Mouse (Mus musculus) ES-Bruce4 (cell line): ENCODE measurements around the gene Cyb5r3. TPM values are rescaled to one million over a fixed set of nuclear protein-coding genes. Genes with fewer than 3 reads are reported as not detected.
A peak's percentile ranks its signal among the peaks of the same experiment; 100 is the strongest.

ENCODE experiments used
- H3K27ac ChIP-seq: 2 replicates; pipeline ENCODE4 v1.5.1; 2012; ENCODE audit warnings: low read length, inconsistent platforms; ENCODE audit not compliant: insufficient read depth
- H3K27me3 ChIP-seq: 2 replicates; pipeline ENCODE4 v1.6.1; 2012; ENCODE audit warnings: mild to moderate bottlenecking, low read length, inconsistent platforms; ENCODE audit not compliant: control insufficient read depth, poor library complexity, insufficient read depth, severe bottlenecking
- H3K36me3 ChIP-seq: 2 replicates; pipeline ENCODE4 v1.6.1; 2012; ENCODE audit warnings: inconsistent platforms, mild to moderate bottlenecking, low read length, moderate library complexity; ENCODE audit not compliant: control insufficient read depth, poor library complexity, insufficient read depth, severe bottlenecking
- H3K4me1 ChIP-seq: one replicate; pipeline ENCODE4 v1.8.1; 2011; ENCODE audit warnings: low read length; ENCODE audit not compliant: control insufficient read depth, insufficient read depth
- H3K4me3 ChIP-seq: 2 replicates; pipeline ENCODE4 v1.5.1; 2011; ENCODE audit warnings: low read depth, mild to moderate bottlenecking, low read length
- H3K9ac ChIP-seq: 2 replicates; pipeline ENCODE4 v1.6.1; 2012; ENCODE audit warnings: low read depth, mild to moderate bottlenecking, inconsistent platforms; ENCODE audit not compliant: poor library complexity, severe bottlenecking
- H3K9me3 ChIP-seq: replicated peaks from 2 replicates; pipeline ENCODE4 v1.6.1; 2012; ENCODE audit warnings: mild to moderate bottlenecking, low read length, inconsistent platforms; ENCODE audit not compliant: control insufficient read depth, poor library complexity, insufficient read depth, severe bottlenecking
- CTCF ChIP-seq: IDR thresholded peaks from one replicate; pipeline ENCODE4 v1.8.1; 2011; ENCODE audit warnings: low read depth, low read length
- EP300 ChIP-seq: IDR thresholded peaks from 2 replicates; pipeline ENCODE4 v1.6.1; 2011; ENCODE audit warnings: low read depth, low read length; ENCODE audit not compliant: insufficient read depth
- POLR2A ChIP-seq: IDR thresholded peaks from one replicate; pipeline ENCODE4 v1.8.1; 2011; ENCODE audit warnings: low read length; ENCODE audit not compliant: insufficient read depth
- polyA plus RNA-seq: library from polyadenylated mRNA; stranded (reverse); fragments of >200 nt; gene quantifications from 2 replicates; pipeline ENCODE4 v1.2.4, GENCODE M21; 2011; ENCODE audit warnings: low read depth; ENCODE audit not compliant: missing spikeins, insufficient read depth, insufficient read length

The Cyb5r3 gene
- polyA plus RNA-seq, 1 experiment, result 188 TPM

- Histone ChIP-seq H3K27me3 (no peaks in the 10 kb centered on the region), H3K9ac (no peak overlapping the region), H3K4me1 (peaks cover 5% of the 10 kb centered on the region), H3K4me3 (no peak overlapping the region), H3K9me3 (no peaks in the 10 kb centered on the region), H3K36me3 (no peaks in the 10 kb centered on the region), H3K27ac (no peak overlapping the region)
- no peak for TF ChIP-seq POLR2A
Observed at GRCm38 (mm10) chr15:83209092-83209695, 36.8 kb upstream of the Cyb5r3 start.

- Histone ChIP-seq H3K4me1 (peaks cover 9% of the 10 kb centered on the region), H3K36me3 (no peaks in the 10 kb centered on the region), H3K9me3 (no peaks in the 10 kb centered on the region), H3K27me3 (no peaks in the 10 kb centered on the region), H3K4me3 (no peak overlapping the region), H3K9ac (no peak overlapping the region), H3K27ac (no peak overlapping the region)
- no peak for TF ChIP-seq CTCF
- no peak for TF ChIP-seq POLR2A
- TF ChIP-seq EP300, result no peak
Observed at GRCm38 (mm10) chr15:83204731-83205451, 32.5 kb upstream of the Cyb5r3 start.

GRCm38 (mm10) chr15:83202412-83202811 is 30.0 kb upstream of the Cyb5r3 start:
- H3K4me3 ChIP-seq, result no peak overlapping the region
- no peaks in the 10 kb centered on the region for H3K27me3 ChIP-seq
- TF ChIP-seq CTCF, result no peak
- TF ChIP-seq POLR2A, result no peak
- TF ChIP-seq EP300, result 0 out of 2 replicates have a peak, but pooled peaks have one; percentile 9
- H3K36me3 ChIP-seq, result no peaks in the 10 kb centered on the region
- H3K4me1 ChIP-seq, result peaks cover 9% of the 10 kb centered on the region
- no peaks in the 10 kb centered on the region for H3K9me3 ChIP-seq
- H3K27ac ChIP-seq, result peak overlapping the region; percentile 83
- peak overlapping the region; percentile 2; the same call in 1 of the 2 replicates for H3K9ac ChIP-seq

GRCm38 (mm10) chr15:83193413-83193812 is 21.0 kb upstream of the Cyb5r3 start:
- Histone ChIP-seq H3K9ac (no peak overlapping the region), H3K4me3 (no peak overlapping the region), H3K36me3 (no peaks in the 10 kb centered on the region), H3K27me3 (no peaks in the 10 kb centered on the region), H3K9me3 (peaks cover 14% of the 10 kb centered on the region), H3K27ac (peak overlapping the region; percentile 63), H3K4me1 (no peaks in the 10 kb centered on the region)
- TF ChIP-seq EP300, result no peak
- TF ChIP-seq POLR2A, result no peak
- TF ChIP-seq CTCF, result no peak

GRCm38 (mm10) chr15:83182351-83182750 is 10.0 kb upstream of the Cyb5r3 start:
- Histone ChIP-seq H3K9me3 (no peaks in the 10 kb centered on the region), H3K36me3 (no peaks in the 10 kb centered on the region), H3K4me3 (no peak overlapping the region), H3K4me1 (peaks cover 6% of the 10 kb centered on the region), H3K27ac (peak overlapping the region; percentile 71), H3K27me3 (no peaks in the 10 kb centered on the region), H3K9ac (no peak overlapping the region)
- TF ChIP-seq CTCF (no peak), POLR2A (no peak), EP300 (no peak)

- 0 out of 2 replicates have a peak, but pooled peaks have one; percentile 6 for TF ChIP-seq EP300
- no peak for TF ChIP-seq POLR2A
- peaks cover 6% of the 10 kb centered on the region for H3K4me1 ChIP-seq
- no peaks in the 10 kb centered on the region for H3K9me3 ChIP-seq
- H3K36me3 ChIP-seq, result no peaks in the 10 kb centered on the region
- no peaks in the 10 kb centered on the region for H3K27me3 ChIP-seq
- no peak overlapping the region for H3K4me3 ChIP-seq
- H3K9ac ChIP-seq, result no peak overlapping the region
- peak overlapping the region; percentile 71 for H3K27ac ChIP-seq
Observed at GRCm38 (mm10) chr15:83181800-83182330, 9.5 kb upstream of the Cyb5r3 start.
